Mouse (Mus musculus) CD4-positive helper T cell, adult 2 months (primary cell): ENCODE data around the gene Ncln.

Experiments
- DNase-seq: peaks from one replicate; pipeline ENCODE4 v3.0.0-alpha.2; 2012; ENCODE audit warnings: low read depth, missing footprints, low spot score

Ncln gene

DNA sequence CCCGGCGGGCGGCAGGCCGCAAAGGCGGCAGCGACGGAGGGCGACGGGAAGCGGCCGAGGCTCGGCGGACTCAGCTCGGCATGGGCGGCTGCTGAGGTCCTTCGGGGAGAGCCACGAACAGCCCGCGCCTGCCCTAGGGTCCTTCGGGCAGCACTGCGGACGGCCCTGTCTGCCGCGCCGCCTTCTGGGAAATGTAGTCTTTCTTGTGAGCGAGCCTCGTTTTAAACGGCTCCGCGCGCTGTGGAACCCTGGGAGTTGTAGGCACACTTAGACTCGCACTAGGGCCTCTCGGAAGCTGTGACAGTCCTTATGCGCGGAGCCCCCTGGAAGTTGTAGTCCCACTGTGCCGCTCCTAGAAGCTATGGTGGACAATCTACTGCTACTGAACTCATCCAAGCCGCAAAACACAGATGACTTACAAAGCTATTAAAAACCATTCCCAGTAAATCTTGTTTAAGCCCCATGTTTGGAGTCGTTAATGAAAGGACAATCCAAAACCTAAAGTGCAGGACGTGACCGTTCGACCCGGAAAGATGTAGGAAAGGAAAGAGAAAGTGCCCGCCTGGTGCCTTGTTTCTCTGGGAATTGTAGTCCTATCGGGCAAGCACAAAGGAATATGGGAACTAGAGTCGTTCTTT, at the start of gene Ncln:
Gene Ncln, minus strand, starts transcription at position 129 of the 638 bp plus-strand sequence.
- peak; percentile 98 for DNase-seq

DNA sequence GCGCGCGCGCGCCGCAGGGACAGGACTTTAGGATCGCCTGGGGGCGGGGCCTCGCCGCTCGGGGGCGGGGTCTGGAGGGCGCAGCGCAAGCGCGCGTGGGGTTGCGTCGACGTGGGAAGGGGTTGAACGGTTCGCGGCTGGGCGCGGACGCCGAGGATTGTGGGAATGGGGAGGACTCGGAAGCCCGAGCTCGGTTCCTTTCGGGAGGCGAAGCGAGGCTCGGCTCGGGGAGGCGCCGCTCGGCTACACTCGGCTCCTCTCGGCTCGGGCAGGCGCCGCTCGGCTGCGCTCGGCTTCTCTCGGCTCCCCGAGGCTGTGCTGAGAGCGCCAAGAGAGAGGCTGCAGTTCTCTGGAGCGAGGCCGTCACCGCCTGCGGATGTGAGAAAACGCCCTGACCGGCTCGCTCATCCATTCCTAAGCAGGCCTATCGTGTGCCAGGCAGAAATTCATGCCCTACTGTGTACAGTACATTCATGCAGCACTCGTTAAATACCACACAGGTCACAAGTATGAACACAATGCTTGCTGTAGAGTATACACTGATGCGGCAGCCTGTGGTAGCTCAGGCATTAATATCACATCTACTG, 49.1 kb upstream of the Ncln start, which contains the start of gene Gna11:
Gene Gna11, minus strand, starts transcription at position 30 of the 587 bp plus-strand sequence.
- DNase-seq: peak; percentile 99

DNA sequence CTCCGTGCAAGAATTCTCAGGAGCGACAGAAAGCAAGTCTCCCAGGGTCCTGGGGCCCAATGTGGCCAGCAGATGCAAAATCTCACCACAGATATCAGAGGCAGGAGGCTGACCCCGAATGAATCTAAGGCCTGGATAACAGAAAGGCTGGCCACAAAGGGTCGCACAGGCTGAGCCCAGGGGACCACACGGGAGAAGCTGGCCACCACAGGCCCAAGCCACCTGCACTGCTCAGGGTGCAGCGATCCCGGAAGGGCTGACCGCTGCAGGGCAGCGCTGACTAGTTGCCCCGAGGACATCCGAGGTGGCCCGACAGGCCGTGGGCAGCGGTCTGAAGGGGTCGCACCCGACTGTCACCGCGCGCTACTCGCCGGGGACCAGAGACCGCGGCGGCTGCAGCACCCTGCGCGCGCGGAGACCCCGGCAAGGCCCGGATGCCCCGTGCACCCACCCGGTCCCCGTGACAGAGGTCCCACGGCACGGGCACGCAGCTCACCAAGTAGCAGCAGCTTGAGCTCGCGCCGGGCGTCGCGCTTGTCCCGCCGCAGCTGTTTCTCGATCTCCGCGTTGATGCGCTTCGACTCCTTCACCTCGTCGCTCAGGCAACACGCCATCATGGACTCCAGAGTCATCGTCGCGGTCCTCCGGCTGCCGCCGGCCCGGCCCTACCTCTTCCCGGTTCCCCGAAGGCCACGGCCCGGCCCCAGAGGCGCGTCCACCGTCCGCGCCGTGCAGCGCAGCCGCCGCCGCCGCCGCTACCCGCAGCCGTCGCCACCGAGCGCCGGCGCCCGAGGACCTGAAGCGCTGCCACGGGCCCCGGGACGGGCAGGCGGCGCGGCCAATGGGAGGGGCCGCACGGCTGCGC, 48.3 kb upstream of the Ncln start:
- no peak for DNase-seq

DNA sequence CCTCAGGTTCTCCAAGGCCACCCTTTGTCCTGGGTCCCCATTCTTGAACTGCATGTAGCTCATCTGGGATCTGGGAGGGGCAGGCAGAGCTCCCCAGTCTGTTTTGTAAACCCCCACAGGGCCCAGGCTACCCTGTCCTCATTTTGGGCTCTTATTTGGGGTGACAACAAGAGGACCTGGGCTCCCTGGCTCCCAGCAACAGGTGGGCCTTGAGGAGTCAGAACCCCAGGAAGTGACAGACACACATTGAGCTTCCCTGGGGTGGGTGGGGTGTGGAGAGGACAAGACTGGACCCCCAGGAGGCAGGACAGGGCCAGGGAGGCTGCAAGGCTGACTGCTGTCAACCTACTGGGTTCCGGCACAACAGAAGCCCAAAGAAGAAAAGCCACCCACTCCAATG, 47.4 kb upstream of the Ncln start:
- DNase-seq: no peak

DNA sequence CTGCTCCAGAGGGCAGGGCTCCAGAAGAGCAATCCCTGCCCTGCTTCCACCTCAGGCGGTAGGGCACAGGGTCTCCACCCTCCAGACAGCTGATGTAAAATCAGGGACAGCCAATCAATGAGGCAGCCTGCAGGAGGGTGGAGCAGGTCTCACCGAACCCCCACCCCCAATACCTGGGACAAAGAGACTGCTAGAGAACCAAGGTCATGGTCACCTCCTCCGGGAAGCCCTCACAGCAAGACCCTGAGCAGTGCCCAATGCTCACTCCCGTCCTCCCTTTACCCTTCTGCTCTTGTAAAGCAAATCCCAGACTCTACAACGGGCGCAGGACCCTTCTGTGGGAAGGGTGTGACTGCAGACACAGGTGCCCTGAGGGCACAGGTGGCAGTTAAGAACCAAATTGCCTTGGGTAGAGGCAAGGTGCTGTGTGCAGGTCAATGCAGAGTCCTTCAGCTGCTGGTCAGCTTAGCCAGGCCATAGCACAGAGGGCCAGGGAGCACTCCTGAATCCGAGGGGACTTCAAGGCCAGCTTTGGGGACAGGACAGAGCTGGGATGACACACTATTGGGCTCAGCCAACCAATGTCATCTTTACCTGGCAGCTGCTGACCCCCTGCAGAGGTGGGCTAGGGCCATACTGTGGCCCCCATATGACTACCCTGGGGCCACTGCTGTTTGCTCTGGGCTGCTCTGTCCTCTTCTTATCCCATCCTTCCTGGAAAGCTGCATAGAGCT, 46.7 kb upstream of the Ncln start:
- DNase-seq: no peak

DNA sequence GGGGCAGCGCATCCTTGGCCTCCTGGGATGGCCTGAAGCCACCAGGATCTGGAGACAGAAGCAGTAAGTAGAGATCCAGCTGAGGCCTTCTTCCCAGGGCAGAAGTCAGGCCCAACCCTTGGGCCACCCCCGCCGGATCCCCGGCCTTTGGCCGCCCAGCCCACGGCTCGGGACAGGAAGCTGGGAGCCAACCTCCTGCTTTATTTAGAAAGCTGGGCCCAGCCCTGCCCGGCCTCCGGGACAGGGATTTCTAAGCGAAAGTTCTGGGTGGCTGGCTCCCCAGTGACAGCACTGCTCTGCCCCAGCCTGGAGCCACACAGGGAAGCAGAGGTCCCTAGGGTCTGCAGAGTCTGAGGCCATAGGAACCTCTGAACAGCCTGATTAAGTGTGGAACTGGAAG, 45.6 kb upstream of the Ncln start:
- DNase-seq: no peak

DNA sequence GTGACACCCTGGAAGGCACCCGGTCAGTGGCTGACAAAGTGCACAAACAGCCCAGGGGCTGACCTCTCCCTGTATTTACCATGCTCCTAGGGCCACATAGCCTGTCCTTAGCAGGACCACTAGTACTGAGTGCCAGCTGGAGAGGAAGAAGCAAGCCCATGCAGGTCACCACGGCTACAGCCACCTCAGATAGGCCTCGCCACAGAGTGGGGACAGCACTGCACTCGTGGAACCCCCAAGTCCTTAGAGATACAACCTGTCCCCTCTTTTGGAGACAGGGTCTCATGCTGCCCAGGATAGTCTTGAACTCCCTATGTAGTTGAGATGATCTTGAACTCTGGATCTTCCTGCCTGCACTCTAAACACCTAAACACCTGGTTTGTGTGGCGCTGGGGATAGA, 45.2 kb upstream of the Ncln start:
- DNase-seq: no peak

DNA sequence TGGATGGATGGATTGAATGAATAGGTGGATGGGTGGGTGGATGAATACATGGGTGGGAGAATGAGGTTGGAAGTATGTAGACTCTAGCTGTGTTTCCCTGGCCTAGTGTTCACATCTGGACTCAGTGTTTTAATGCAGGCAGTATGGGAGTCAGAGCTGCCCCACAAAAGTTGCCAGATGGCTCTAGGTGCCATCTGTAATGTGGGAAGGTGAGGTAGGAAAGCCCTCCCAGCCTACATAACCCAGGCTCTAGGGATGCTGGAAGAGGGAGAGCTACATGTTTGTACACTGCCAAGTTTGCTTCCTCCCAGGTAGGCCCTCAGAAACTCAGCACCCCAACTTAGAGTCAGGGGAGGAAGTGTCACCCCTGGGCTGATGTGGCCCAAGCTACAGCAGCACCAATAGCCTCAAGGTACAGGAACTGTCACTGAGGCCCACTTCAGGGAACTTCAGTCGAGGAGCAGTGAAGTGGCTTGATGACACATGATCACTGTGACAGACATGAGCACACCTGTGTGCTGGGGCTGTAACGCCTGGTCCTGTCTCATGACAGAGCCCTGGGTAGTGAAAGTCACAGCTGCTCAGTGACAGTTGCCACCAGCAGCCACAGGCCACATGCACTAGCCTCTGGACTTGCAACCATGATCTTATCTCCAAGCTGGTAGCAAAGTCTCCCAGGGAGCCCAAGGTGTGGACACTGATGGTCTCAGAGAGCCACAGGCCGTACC, 42.3 kb upstream of the Ncln start:
- peak; percentile 30 for DNase-seq

DNA sequence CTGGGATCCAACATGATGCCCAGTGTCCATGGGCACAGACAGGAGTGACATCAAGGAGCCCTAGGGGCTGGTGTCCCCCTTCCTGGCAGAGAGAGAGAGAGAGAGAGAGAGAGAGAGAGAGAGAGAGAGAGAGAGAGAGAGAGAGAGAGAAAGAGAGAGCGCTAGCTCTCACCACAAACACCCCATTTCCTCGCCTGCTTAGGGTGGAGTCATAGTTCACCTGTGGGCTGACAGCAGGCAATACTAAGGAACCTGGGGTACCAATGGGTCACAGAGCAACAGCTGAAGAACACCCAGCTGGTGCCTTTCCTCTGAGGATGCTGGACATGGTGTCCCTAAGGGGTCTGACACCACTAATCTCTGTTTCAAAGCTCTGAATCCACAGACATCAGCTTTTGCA, 41.2 kb upstream of the Ncln start:
- peak; percentile 55 for DNase-seq

DNA sequence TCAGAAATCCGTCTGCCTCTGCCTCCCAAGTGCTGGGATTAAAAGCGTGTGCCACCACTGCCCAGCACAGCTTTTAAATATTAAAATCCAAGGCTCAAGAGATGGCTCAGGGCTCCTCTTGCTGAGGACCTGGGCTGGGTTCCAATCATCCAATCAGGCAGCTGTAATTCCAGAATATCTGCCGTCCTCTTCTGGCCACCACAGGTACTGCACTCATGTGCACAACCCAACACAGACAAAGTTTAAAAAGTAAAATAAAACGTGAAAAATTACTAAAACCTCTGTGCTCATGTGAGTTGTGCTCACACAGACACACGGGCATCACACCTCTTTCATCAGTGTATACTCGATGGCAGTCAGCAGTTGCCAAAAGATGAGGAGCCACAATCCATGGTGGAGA, 40.5 kb upstream of the Ncln start:
- DNase-seq: peak; percentile 29

DNA sequence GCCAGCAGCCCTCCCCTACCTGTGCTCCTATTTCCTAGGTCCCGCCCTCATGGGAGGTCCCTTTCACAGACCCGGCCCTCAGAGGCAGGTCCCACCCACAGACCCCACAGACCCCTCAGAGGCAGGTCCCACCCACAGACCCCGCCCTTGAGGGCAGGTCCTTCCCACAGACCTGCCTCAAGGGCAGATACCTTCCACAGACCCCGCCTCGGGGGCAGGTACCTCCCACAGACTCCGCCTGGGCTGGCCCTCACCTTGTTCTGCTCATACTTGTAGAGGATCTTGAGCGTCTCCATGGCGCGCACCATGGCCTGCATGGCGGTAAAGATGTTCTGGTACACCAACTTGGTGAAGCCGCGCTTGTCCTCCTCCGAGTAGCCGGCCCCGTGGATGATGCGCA, 38.6 kb upstream of the Ncln start:
- DNase-seq: no peak

DNA sequence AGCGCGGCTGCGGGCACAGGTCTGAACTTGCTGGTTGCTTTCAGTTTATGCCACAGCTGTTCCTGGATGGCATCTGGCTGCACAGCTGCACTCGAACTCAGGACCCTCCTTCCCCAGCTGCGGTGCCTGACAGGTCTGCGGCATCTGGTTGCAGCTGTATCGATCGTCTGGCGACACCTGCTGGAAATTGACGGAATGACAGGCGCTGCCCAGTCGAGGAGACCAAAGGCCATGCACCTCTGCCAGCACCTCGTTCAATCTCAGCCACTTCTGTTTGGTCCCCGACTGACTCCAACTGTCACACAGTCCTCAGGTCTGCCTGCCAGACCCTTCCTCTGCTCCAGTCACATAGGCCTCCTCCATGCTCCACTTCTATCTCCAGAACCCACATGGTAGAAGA, 30.6 kb upstream of the Ncln start:
- DNase-seq: peak; percentile 84

DNA sequence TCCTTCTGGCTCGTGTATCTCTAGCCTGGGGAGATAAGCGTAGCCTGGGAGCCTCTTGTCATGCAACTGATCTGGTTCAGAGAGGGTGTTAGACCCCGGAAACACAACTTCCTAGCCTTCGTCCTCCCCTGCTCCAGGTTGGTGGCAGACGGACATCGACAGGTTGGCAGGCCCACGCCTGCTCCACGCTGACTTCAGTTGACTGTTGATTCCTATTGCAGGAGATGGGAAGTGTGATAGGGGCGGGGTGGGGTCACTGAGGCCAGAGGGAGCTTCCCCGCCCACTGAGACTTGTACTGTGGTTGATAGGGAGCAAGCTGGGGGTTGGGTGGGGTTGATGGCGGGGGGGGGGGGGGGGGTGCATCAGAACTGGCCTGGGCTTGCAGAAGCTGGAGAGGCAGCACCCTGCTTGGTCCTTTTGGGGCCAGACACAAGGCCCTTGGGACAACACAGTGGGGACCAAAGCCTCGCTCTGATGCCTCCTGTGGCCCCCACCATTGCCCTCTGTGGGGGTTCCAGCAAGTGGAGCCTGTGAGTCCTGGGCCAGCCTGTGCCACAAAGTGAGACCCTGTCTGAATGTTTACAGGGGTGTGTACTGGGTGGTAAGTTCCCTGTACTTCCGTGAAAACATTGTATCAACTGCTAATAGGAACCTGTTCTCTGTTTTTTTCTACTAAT, 29.0 kb upstream of the Ncln start:
- peak; percentile 64 for DNase-seq

DNA sequence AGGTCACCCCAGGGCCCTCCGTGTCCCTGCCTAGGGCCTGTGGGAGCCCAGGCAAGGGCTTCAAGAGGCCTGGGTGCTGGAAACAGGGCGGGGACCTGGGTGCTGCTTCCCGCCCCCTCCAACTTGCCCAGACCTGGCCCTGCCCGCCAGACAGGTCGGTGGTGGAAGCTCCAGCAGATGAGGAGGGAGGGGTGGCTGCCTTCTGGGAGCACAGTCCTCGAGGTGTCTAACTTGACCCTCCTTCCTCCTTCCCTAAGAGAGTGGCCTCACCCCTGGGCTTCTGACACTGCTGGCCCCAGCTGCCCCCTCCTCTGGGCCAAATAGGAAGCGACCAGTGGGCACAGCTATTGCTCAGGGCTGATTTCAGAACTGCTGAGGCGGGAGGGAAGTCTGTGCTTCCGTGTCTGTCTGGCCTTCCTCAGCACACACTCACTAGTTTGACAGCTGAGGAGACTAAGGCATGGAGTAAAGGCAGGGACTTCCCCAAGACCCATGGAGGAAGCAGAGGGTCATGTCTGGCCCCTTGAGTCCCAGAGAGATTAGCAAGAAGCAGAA, 27.9 kb upstream of the Ncln start, which contains the start of gene Gna15:
Gene Gna15, minus strand, starts transcription at position 175 of the 555 bp plus-strand sequence.
- peak; percentile 61 for DNase-seq

DNA sequence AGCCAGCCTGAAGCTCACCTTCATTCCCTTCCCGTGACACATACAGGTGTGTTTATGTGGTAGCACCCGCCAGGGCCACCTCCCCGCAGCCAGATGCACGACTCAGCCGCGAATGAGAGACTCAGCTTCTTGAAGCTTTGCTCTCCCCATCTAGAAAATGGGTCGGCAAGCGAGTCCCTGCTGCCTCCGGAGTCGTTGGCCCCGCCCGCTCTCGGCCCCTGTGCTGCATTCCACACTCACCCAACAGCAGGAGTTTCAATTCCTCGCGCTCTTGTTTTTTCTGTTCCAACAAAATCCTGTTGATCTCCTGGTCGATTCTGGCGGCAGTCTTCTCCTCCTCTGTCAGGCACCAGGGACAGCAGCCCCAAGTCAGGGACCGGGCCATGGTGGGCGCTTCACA, 27.4 kb upstream of the Ncln start:
- DNase-seq: peak; percentile 48

DNA sequence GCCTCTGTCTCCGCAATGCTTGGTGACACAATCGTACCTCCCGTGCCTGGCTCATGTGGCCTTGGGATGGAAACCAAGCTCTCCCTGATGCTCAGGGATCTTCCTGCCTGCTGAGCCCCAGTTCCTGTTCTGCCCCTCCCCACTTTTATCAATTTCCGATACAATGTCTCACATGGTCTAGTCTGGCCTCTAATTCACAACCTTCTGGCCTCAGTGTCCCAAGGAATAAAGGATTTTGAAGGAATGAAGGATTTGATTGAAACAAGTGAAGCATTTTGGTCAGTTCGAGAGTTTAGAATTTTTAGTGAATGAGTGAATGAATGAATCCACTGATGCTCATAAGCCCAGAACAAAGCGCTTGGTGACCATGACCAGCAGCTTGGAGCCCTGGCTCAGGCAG, 26.9 kb upstream of the Ncln start:
- DNase-seq: no peak

DNA sequence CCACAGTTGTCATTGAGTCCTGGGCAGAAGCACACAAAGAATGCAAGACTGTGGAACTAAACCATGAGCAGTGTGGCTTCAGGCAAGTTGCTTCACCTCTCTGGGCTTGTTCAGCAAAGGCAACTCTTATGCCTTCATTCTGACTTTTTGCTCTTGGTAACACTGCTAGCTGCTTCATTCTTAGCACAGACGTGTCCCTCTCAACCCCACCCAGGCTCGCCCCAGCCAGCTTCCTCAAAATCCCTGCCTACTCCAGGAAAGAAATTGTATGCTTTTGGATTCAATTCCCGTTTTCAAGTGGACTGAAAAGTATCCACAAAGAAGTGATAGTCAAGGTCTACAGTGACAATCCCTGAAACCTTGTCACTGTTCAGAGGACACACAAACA, 23.8 kb upstream of the Ncln start:
- no peak for DNase-seq

DNA sequence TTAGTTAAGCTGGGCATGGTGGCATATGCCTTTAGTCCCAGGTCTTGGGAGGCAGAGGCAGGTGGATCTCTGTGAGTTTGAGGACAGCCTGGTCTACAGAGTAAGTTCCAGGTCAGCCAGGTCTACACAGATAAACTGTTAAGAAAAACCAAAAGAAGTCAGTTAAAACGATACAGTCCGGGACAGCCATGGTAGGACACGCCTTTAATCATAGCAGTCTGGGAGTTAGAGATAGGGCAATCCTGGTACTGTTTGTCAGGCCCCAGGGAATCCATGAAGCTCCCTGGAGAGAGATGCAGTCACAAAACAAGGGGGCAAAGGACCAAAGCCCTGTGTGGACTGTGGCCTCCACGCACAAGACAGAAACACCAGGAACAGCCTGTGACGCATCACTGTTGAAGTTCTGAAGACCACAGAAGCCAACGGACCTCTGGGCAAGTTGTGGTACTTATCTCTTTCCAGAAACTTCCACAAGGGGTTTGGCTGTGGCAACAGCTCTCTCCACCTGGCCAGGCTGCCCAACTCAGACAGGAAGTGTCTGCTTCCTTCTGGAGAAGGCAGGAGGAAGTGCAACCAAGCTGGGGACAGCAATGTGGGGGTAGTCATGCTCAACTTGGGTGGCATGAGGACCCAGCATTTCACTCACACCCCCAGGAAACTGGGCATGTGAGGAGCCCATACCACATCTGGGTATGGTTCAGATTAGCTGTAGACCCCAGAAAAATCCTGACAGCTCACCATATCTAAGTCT, 23.2 kb upstream of the Ncln start:
- DNase-seq: peak; percentile 37

DNA sequence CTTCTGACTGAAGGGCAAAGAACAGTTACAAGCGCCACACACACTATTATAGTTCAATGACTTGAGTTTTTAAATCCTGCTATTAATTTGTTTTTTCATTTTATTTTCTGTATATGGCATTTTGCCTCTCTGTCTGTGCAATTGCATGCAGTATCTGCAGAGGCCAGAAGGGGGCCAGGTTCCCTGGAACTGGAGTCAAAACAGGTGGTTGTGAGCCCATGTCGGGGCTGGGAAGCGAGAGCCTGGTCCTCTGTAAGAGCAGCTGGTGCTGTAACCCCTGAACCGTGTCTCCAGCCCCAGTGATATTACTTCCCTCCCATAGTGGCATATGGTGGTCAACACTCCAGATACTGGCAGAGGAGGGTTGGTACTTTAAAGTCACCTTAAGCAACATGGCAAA, 22.4 kb upstream of the Ncln start:
- peak; percentile 76 for DNase-seq

DNA sequence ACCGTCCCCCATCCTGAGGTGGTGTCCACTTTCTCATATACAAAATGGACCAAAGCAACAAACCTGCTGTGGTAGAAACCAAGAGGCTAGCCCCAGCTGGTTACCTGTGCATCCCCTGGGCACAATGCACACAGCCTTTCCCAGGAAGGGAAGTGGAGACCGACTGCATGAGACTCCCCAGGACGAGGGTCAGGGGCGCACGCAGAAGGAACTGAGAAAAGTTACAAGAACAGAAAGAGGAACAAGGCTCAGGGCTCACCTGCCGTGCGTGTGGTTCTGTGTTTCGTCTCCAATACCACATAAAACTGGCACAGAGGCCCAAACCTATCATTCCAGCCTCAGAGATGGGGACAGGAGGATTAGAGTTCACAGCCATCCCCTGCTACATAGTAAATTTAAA, 21.0 kb upstream of the Ncln start:
- DNase-seq: no peak
